Mouse (Mus musculus): ENCODE measurements around the gene Pheta2. TPM values are rescaled to one million over a fixed set of nuclear protein-coding genes. Genes with fewer than 3 reads are reported as not detected.
A peak's percentile ranks its signal among the peaks of the same experiment; 100 is the strongest.

The Pheta2 gene
- total and polyA plus RNA-seq, 3 experiments = 18.8 to 67.8 (median 42.2) TPM

- TF ChIP-seq CTCF (IDR thresholded peaks at IDR 0.05; ENCODE audit: low read depth, low read length) (no peak), TAL1 (conservative IDR thresholded peaks at IDR 0.05; ENCODE audit: low read depth, low read length) (no peak)
- DNase-seq (ENCODE audit: low spot score) = peak; percentile 67
- Histone ChIP-seq H3K4me1 (ENCODE audit: insufficient read depth, low read depth, low read length) (peaks cover 77% of the 10 kb centered on the region), H3K4me3 (ENCODE audit: low read depth, low read length) (peak overlapping the region; percentile 78), H3K9me3 (replicated peaks) (no peaks in the 10 kb centered on the region), H3K36me3 (replicated peaks) (peaks cover 49% of the 10 kb centered on the region), H3K27me3 (ENCODE audit: insufficient read depth, low read length) (no peaks in the 10 kb centered on the region)
- no peak for ATAC-seq (ENCODE audit: extremely low read depth, insufficient number of reproducible peaks, low FRiP score, poor library complexity, severe bottlenecking)
Measured at GRCm38 (mm10) chr15:82341036-82341501, 2.3 kb downstream of the Pheta2 start.

GRCm38 (mm10) chr15:82341675-82342542 lies 3.2 kb downstream of the Pheta2 start:
- Histone ChIP-seq H3K4me3 (ENCODE audit: low read depth, low read length) (peak overlapping the region; percentile 78), H3K27me3 (ENCODE audit: insufficient read depth, low read length) (no peaks in the 10 kb centered on the region), H3K4me1 (ENCODE audit: insufficient read depth, low read depth, low read length) (peaks cover 72% of the 10 kb centered on the region), H3K9me3 (replicated peaks) (no peaks in the 10 kb centered on the region), H3K36me3 (replicated peaks) (peaks cover 41% of the 10 kb centered on the region)
- TF ChIP-seq POLR2AphosphoS5 (IDR thresholded peaks at IDR 0.05; ENCODE audit: insufficient replicate concordance, low read depth, low read length) (no peak; the same call in 1 of the 2 replicates), CTCF (IDR thresholded peaks at IDR 0.05; ENCODE audit: low read depth, low read length) (no peak), GATA1 (IDR thresholded peaks at IDR 0.05; ENCODE audit: borderline replicate concordance, low read length) (no peak), TAL1 (conservative IDR thresholded peaks at IDR 0.05; ENCODE audit: low read depth, low read length) (peak; percentile 100), GATA2 (IDR thresholded peaks at IDR 0.05; ENCODE audit: borderline replicate concordance, low read depth, low read length) (0 out of 2 replicates have a peak, but pooled peaks have one; percentile 55)
- DNase-seq (ENCODE audit: low spot score) (peak; percentile 91), ATAC-seq (ENCODE audit: extremely low read depth, insufficient number of reproducible peaks, low FRiP score, poor library complexity, severe bottlenecking) (peak; percentile 64)

GRCm38 (mm10) chr15:82342543-82342935 lies 3.8 kb downstream of the Pheta2 start:
- no peak for ATAC-seq (ENCODE audit: extremely low read depth, insufficient number of reproducible peaks, low FRiP score, poor library complexity, severe bottlenecking)
- Histone ChIP-seq H3K4me3 (ENCODE audit: low read depth, low read length) (peak overlapping the region; percentile 78), H3K4me1 (ENCODE audit: insufficient read depth, low read depth, low read length) (peaks cover 72% of the 10 kb centered on the region), H3K9me3 (replicated peaks) (no peaks in the 10 kb centered on the region), H3K36me3 (replicated peaks) (peaks cover 41% of the 10 kb centered on the region), H3K27me3 (ENCODE audit: insufficient read depth, low read length) (no peaks in the 10 kb centered on the region)
- TF ChIP-seq CTCF (IDR thresholded peaks at IDR 0.05; ENCODE audit: low read depth, low read length) (no peak), TAL1 (conservative IDR thresholded peaks at IDR 0.05; ENCODE audit: low read depth, low read length) (no peak), GATA2 (IDR thresholded peaks at IDR 0.05; ENCODE audit: borderline replicate concordance, low read depth, low read length) (no peak), GATA1 (IDR thresholded peaks at IDR 0.05; ENCODE audit: borderline replicate concordance, low read length) (no peak), POLR2AphosphoS5 (IDR thresholded peaks at IDR 0.05; ENCODE audit: insufficient replicate concordance, low read depth, low read length) (no peak; the same call in 1 of the 2 replicates)
- DNase-seq (ENCODE audit: low spot score) = no peak

GRCm38 (mm10) chr15:82343368-82344287 lies 4.9 kb downstream of the Pheta2 start:
- H3K27me3 ChIP-seq (ENCODE audit: insufficient read depth, low read length) = no peaks in the 10 kb centered on the region
- ATAC-seq (ENCODE audit: extremely low read depth, insufficient number of reproducible peaks, low FRiP score, poor library complexity, severe bottlenecking) (no peak), DNase-seq (ENCODE audit: low spot score) (no peak)
- no peaks in the 10 kb centered on the region for H3K9me3 ChIP-seq (replicated peaks)
- peaks cover 49% of the 10 kb centered on the region for H3K36me3 ChIP-seq (replicated peaks)
- H3K4me3 ChIP-seq (ENCODE audit: low read depth, low read length) = peak overlapping the region; percentile 67; the same call in 1 of the 2 replicates
- H3K4me1 ChIP-seq (ENCODE audit: insufficient read depth, low read depth, low read length) = peaks cover 74% of the 10 kb centered on the region
- no peak for TF ChIP-seq GATA1 (IDR thresholded peaks at IDR 0.05; ENCODE audit: borderline replicate concordance, low read length)
- no peak for TF ChIP-seq GATA2 (IDR thresholded peaks at IDR 0.05; ENCODE audit: borderline replicate concordance, low read depth, low read length)
- no peak for TF ChIP-seq CTCF (IDR thresholded peaks at IDR 0.05; ENCODE audit: low read depth, low read length)
- TF ChIP-seq POLR2AphosphoS5 (IDR thresholded peaks at IDR 0.05; ENCODE audit: insufficient replicate concordance, low read depth, low read length) = no peak
- no peak for TF ChIP-seq TAL1 (conservative IDR thresholded peaks at IDR 0.05; ENCODE audit: low read depth, low read length)

- Histone ChIP-seq H3K4me3 (ENCODE audit: low read depth, low read length) (peak overlapping the region; percentile 20; the same call in 1 of the 2 replicates), H3K27me3 (ENCODE audit: insufficient read depth, low read length) (no peaks in the 10 kb centered on the region), H3K9me3 (replicated peaks) (no peaks in the 10 kb centered on the region), H3K4me1 (ENCODE audit: insufficient read depth, low read depth, low read length) (peaks cover 76% of the 10 kb centered on the region), H3K36me3 (replicated peaks) (peaks cover 63% of the 10 kb centered on the region)
- DNase-seq (ENCODE audit: low spot score) (no peak), ATAC-seq (ENCODE audit: extremely low read depth, insufficient number of reproducible peaks, low FRiP score, poor library complexity, severe bottlenecking) (no peak)
- TF ChIP-seq CTCF (IDR thresholded peaks at IDR 0.05; ENCODE audit: low read depth, low read length) (no peak), POLR2AphosphoS5 (IDR thresholded peaks at IDR 0.05; ENCODE audit: insufficient replicate concordance, low read depth, low read length) (no peak), TAL1 (conservative IDR thresholded peaks at IDR 0.05; ENCODE audit: low read depth, low read length) (no peak), GATA2 (IDR thresholded peaks at IDR 0.05; ENCODE audit: borderline replicate concordance, low read depth, low read length) (no peak), GATA1 (IDR thresholded peaks at IDR 0.05; ENCODE audit: borderline replicate concordance, low read length) (no peak)
Measured at GRCm38 (mm10) chr15:82344971-82345370, 6.2 kb downstream of the Pheta2 start.

Data from G1E (cell line).